Mouse (Mus musculus): Measurements from ENCODE around the gene Rcan2. TPM values are rescaled to one million over a fixed set of nuclear protein-coding genes. Genes with fewer than 3 reads are reported as not detected.

Rcan2 gene
- polyA plus RNA-seq, 1 experiment from 2014 or later = 4.9 TPM

- 55% methylated on average over 2 of the region's 2 CpGs for WGBS
- no peaks in the 10 kb centered on the region for H3K36me3 ChIP-seq
Measured at GRCm38 (mm10) chr17:44077843-44078160, 276.7 kb downstream of the Rcan2 start.

GRCm38 (mm10) chr17:44078631-44079350, 277.6 kb downstream of the Rcan2 start, which contains the start of gene Enpp5:
Gene Enpp5, plus strand, starts transcription at chr17:44078813.
- H3K36me3 ChIP-seq = no peaks in the 10 kb centered on the region
- no peaks in the 10 kb centered on the region; the same call in 1 of the 2 replicates for H3K27me3 ChIP-seq
- peak within 1 kb of the TSS; percentile 63 for H3K4me3 ChIP-seq (replicated peaks)
- H3K4me2 ChIP-seq (replicated peaks) = peak within 1 kb of the TSS; percentile 87
- peak; percentile 86 for ATAC-seq (ENCODE audit: insufficient number of reproducible peaks, low FRiP score, low TSS enrichment, low read depth)
- H3K4me1 ChIP-seq = peaks cover 4% of the 10 kb centered on the region; the same call in 1 of the 2 replicates
- H3K27ac ChIP-seq (replicated peaks) = 0 out of 2 replicates have a peak within 1 kb of the TSS, but pooled peaks have one; percentile 31
- peak within 1 kb of the TSS; percentile 62 for H3K9ac ChIP-seq
- H3K9me3 ChIP-seq (replicated peaks) = no peaks in the 10 kb centered on the region
- WGBS = under 1% methylated on average over 31 of the region's 31 CpGs

More at GRCm38 (mm10) chr17:44077843-44078160, 276.7 kb downstream of the Rcan2 start:
- Histone ChIP-seq H3K9me3 (replicated peaks) (no peaks in the 10 kb centered on the region), H3K27me3 (no peaks in the 10 kb centered on the region; the same call in 1 of the 2 replicates), H3K4me1 (peaks cover 4% of the 10 kb centered on the region; the same call in 1 of the 2 replicates), H3K27ac (replicated peaks) (no peak overlapping the region), H3K4me3 (replicated peaks) (no peak overlapping the region), H3K9ac (no peak overlapping the region), H3K4me2 (replicated peaks) (no peak overlapping the region)
- no peak for ATAC-seq (ENCODE audit: insufficient number of reproducible peaks, low FRiP score, low TSS enrichment, low read depth)

DNA sequence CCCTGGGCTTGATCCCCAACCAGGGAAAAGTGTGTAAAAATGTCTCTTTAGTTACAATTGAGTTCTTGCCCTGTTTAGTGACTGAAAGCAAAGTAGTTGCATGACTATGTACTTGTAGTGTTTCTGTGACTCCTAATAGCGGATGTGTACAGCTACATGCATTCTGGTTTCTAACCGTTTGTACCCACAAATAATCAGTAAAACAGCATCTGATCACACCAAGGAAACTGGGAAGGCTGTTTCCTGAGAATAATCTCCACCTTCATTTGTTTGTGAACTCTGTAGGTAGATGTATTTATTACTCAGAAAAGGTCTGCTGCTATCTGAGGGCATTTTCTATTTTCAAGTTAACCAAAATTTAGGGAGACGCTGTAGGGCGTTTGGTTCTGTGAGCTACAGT, 282.0 kb downstream of the Rcan2 start:
- no peak for ATAC-seq (ENCODE audit: insufficient number of reproducible peaks, low FRiP score, low TSS enrichment, low read depth)

DNA sequence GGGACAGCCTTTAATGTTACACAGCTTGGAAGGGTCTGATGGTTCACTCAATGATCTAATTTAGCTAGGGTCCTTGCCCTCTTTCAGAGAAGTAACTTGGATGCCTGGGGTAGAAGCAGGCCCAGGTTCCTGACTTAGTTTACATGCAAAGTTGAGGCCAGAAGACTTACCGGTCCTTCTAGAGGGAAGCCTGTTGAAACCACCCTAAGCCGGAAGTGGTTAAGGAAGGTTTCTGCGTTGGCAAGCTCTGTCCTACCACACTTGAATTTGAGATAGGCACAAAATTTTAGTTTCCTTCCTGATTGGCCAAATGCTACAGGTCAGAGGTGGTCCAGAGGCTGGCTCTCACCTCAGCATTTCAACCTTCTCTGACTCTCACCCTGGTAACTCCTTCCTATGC, 287.1 kb downstream of the Rcan2 start:
- Histone ChIP-seq H3K4me2 (replicated peaks) (no peak overlapping the region), H3K27ac (replicated peaks) (no peak overlapping the region), H3K9ac (no peak overlapping the region), H3K27me3 (no peaks in the 10 kb centered on the region), H3K4me1 (no peaks in the 10 kb centered on the region), H3K36me3 (no peaks in the 10 kb centered on the region), H3K9me3 (replicated peaks) (no peaks in the 10 kb centered on the region), H3K4me3 (replicated peaks) (no peak overlapping the region)
- no peak for ATAC-seq (ENCODE audit: insufficient number of reproducible peaks, low FRiP score, low TSS enrichment, low read depth)
- WGBS = 88% methylated on average over 3 of the region's 3 CpGs

More for the DNA sequence above, 282.0 kb downstream of the Rcan2 start:
- Histone ChIP-seq H3K9me3 (replicated peaks) (no peaks in the 10 kb centered on the region), H3K27me3 (no peaks in the 10 kb centered on the region), H3K9ac (no peak overlapping the region), H3K36me3 (no peaks in the 10 kb centered on the region), H3K27ac (replicated peaks) (no peak overlapping the region), H3K4me1 (peaks cover 4% of the 10 kb centered on the region; the same call in 1 of the 2 replicates), H3K4me2 (replicated peaks) (no peak overlapping the region), H3K4me3 (replicated peaks) (no peak overlapping the region)
- 83% methylated on average over 4 of the region's 4 CpGs for WGBS

Other genes starting within 250 kb of the Rcan2 start
- 12.5 and 14.6 TPM in 2 replicates for gene Pla2g7, start 233.3 kb upstream of the Rcan2 start, polyA plus RNA-seq (2015; fragmentation: Nextera tagmentation; extraction: Ambion mirVana)
- gene Tdrd6, start 171.1 kb upstream of the Rcan2 start, polyA plus RNA-seq (2015; fragmentation: Nextera tagmentation; extraction: Ambion mirVana) = 0.04 and 0.16 TPM in 2 replicates
- 31.4 and 38.8 TPM in 2 replicates for gene Slc25a27, start 134.1 kb upstream of the Rcan2 start, polyA plus RNA-seq (2015; fragmentation: Nextera tagmentation; extraction: Ambion mirVana)
- 23.5 and 26.2 TPM in 2 replicates for gene Cyp39a1, start 133.9 kb upstream of the Rcan2 start, polyA plus RNA-seq (2015; fragmentation: Nextera tagmentation; extraction: Ambion mirVana)